Mouse (Mus musculus): ENCODE results near the gene Cct5.

- TF ChIP-seq POLR2A (IDR thresholded peaks at IDR 0.05; ENCODE audit: insufficient read depth, low read depth, low read length) (no peak), CTCF (IDR thresholded peaks at IDR 0.05; ENCODE audit: insufficient read depth, low read depth, low read length) (no peak)
Measured at GRCm38 (mm10) chr15:31546291-31546690, 55.3 kb downstream of the Cct5 start.

All from olfactory bulb, adult 2 months (tissue).